Mouse (Mus musculus): Measurements from ENCODE around the gene B3galt6. TPM values are rescaled to one million over a fixed set of nuclear protein-coding genes. Genes with fewer than 3 reads are reported as not detected.

B3galt6 gene
- polyA plus RNA-seq, 1 experiment from 2014 or later: 11.5 TPM

DNA sequence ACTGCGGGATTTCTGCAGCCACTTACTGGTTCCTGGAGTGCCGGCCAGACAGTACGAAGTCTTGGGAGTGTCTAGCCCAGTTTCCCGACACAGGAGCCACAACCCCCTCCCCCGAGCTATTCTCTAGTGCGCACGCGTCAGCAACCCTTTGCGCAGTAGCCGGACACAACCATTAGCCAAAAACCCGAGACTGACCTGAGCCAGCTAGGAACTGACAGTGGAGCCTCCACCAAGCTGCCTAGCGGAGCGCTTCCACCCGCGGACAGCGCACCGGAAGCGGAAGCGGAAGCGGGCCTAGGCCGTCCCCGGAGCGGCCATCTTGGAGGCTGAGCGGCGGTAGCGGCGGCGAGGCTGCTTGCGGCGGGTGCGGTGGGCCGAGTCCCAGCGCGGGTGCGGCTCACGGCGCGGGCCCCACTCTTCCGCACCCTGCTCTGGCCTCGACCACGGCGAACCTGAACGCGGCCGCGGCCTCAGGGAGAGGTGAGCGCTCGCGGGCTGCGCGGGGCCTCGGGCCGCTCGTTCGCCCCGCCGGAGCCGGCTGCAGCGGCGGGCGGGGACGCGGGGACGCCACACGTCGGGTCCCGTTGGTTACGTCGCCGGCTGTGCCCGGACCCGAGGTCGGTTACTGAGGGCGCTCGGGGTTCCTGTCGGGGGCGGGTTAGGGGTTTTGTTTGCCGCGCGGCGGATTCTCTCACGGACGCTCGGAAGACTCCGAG, 48.8 kb downstream of the B3galt6 start, which contains the start of gene Ube2j2:
Ube2j2 (plus strand) TSS at position 298 of the 716 bp plus-strand sequence.
- WGBS: under 1% methylated on average over 80 of the region's 85 CpGs
- Histone ChIP-seq H3K27me3 (ENCODE audit: control insufficient read depth, insufficient read depth, low read length) (no peaks in the 10 kb centered on the region), H3K4me1 (ENCODE audit: control insufficient read depth in 2 of 2, insufficient read depth in 2 of 2, low read length in 2 of 2) (peaks cover 10 to 23% of the 10 kb centered on the region in 2 experiments), H3K9me3 (ENCODE audit: control insufficient read depth, low read length) (no peaks in the 10 kb centered on the region), H3K9ac (ENCODE audit: low read length) (peak within 1 kb of the TSS; percentile 91), H3K4me3 (ENCODE audit: control insufficient read depth in 1 of 2, insufficient read depth in 1 of 2, low read depth in 1 of 2, low read length in 2 of 2) (peak within 1 kb of the TSS; percentile 81 to 89), H3K36me3 (ENCODE audit: control insufficient read depth, insufficient read depth, low read length) (peaks cover 27% of the 10 kb centered on the region), H3K27ac (replicated peaks in 1 of 2; ENCODE audit: control insufficient read depth in 1 of 2, insufficient read depth in 1 of 2, low read depth in 2 of 2, low read length in 2 of 2) (peak within 1 kb of the TSS; percentile 80), H3K4me2 (ENCODE audit: low read length) (peak within 1 kb of the TSS; percentile 90)
- ATAC-seq (ENCODE audit: insufficient number of reproducible peaks, insufficient read depth, low FRiP score, low read depth): peak; percentile 97

DNA sequence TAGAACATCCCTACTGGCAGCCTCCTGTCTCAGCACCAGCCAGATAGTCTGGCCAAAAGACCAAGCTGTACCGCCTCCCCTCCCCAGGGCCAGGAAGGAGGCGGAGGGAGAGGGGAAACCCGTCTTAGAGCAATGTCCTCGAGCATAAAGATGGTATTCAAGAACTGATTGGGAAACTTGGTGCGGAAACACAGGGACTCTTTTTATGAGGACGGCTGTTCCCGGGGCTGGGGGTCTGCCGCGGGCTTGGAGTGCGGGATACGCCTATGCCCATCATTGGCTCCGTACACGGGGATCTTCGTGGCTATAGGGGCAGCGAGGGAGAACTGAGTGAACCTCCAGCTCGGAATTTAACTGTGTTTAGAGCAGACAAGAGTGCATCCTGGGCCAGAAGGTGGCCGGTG, 49.4 kb downstream of the B3galt6 start:
- WGBS: 2% methylated on average over 17 of the region's 17 CpGs
- Histone ChIP-seq H3K27me3 (ENCODE audit: control insufficient read depth, insufficient read depth, low read length) (no peaks in the 10 kb centered on the region), H3K4me1 (ENCODE audit: control insufficient read depth in 2 of 2, insufficient read depth in 2 of 2, low read length in 2 of 2) (peaks cover 10 to 23% of the 10 kb centered on the region in 2 experiments), H3K9ac (ENCODE audit: low read length) (peak overlapping the region; percentile 91), H3K36me3 (ENCODE audit: control insufficient read depth, insufficient read depth, low read length) (peaks cover 20% of the 10 kb centered on the region), H3K9me3 (ENCODE audit: control insufficient read depth, low read length) (no peaks in the 10 kb centered on the region), H3K4me2 (ENCODE audit: low read length) (peak overlapping the region; percentile 73), H3K4me3 (ENCODE audit: control insufficient read depth in 1 of 2, insufficient read depth in 1 of 2, low read depth in 1 of 2, low read length in 2 of 2) (peak overlapping the region; percentile 81 to 89), H3K27ac (replicated peaks in 1 of 2; ENCODE audit: control insufficient read depth in 1 of 2, insufficient read depth in 1 of 2, low read depth in 2 of 2, low read length in 2 of 2) (peak overlapping the region; percentile 80)
- no peak; the same call in 1 of the 2 replicates for ATAC-seq (ENCODE audit: insufficient number of reproducible peaks, insufficient read depth, low FRiP score, low read depth)

Other genes starting within 250 kb of the B3galt6 start
- 89.0 and 95.2 TPM in 2 replicates for gene Atad3a, start 231.6 kb downstream of the B3galt6 start, polyA plus RNA-seq (2014; fragmentation: Nextera tagmentation; extraction: Ambion mirVana)
- gene Vwa1, start 218.0 kb downstream of the B3galt6 start, polyA plus RNA-seq (2014; fragmentation: Nextera tagmentation; extraction: Ambion mirVana): 4.5 and 4.9 TPM in 2 replicates
- 2.4 and 2.5 TPM in 2 replicates for gene Tmem88b, start 206.8 kb downstream of the B3galt6 start, polyA plus RNA-seq (2014; fragmentation: Nextera tagmentation; extraction: Ambion mirVana)
- gene Ankrd65, start 202.2 kb downstream of the B3galt6 start, polyA plus RNA-seq (2014; fragmentation: Nextera tagmentation; extraction: Ambion mirVana): not detected in 2 replicates
- 146 and 160 TPM in 2 replicates for gene Mrpl20, start 189.8 kb downstream of the B3galt6 start, polyA plus RNA-seq (2014; fragmentation: Nextera tagmentation; extraction: Ambion mirVana)
- 120 and 126 TPM in 2 replicates for gene Ccnl2, start 180.2 kb downstream of the B3galt6 start, polyA plus RNA-seq (2014; fragmentation: Nextera tagmentation; extraction: Ambion mirVana)
- gene Aurkaip1, start 161.4 kb downstream of the B3galt6 start, polyA plus RNA-seq (2014; fragmentation: Nextera tagmentation; extraction: Ambion mirVana): 112 and 118 TPM in 2 replicates
- gene Mxra8, start 153.0 kb downstream of the B3galt6 start, polyA plus RNA-seq (2014; fragmentation: Nextera tagmentation; extraction: Ambion mirVana): 55.5 and 75.6 TPM in 2 replicates
- 9.1 and 10.9 TPM in 2 replicates for gene Dvl1, start 145.2 kb downstream of the B3galt6 start, polyA plus RNA-seq (2014; fragmentation: Nextera tagmentation; extraction: Ambion mirVana)
- 0.09 and 0.12 TPM in 2 replicates for gene Tas1r3, start 129.3 kb downstream of the B3galt6 start, polyA plus RNA-seq (2014; fragmentation: Nextera tagmentation; extraction: Ambion mirVana)
- gene Cptp, start 123.2 kb downstream of the B3galt6 start, polyA plus RNA-seq (2014; fragmentation: Nextera tagmentation; extraction: Ambion mirVana): 10.9 and 11.0 TPM in 2 replicates
- gene Ints11, start 123.1 kb downstream of the B3galt6 start, polyA plus RNA-seq (2014; fragmentation: Nextera tagmentation; extraction: Ambion mirVana): 36.0 and 38.5 TPM in 2 replicates
- gene Pusl1, start 100.9 kb downstream of the B3galt6 start, polyA plus RNA-seq (2014; fragmentation: Nextera tagmentation; extraction: Ambion mirVana): 28.0 and 30.0 TPM in 2 replicates
- gene Acap3, start 100.8 kb downstream of the B3galt6 start, polyA plus RNA-seq (2014; fragmentation: Nextera tagmentation; extraction: Ambion mirVana): 9.0 and 9.4 TPM in 2 replicates
- 75.5 and 98.6 TPM in 2 replicates for gene Ube2j2, start 48.8 kb downstream of the B3galt6 start, polyA plus RNA-seq (2014; fragmentation: Nextera tagmentation; extraction: Ambion mirVana)
- 26.8 and 29.2 TPM in 2 replicates for gene C1qtnf12, start 30.3 kb downstream of the B3galt6 start, polyA plus RNA-seq (2014; fragmentation: Nextera tagmentation; extraction: Ambion mirVana)
- gene Sdf4, start 223 bp upstream of the B3galt6 start, polyA plus RNA-seq (2014; fragmentation: Nextera tagmentation; extraction: Ambion mirVana): 133 and 137 TPM in 2 replicates
- gene Tnfrsf4, start 21.2 kb upstream of the B3galt6 start, polyA plus RNA-seq (2014; fragmentation: Nextera tagmentation; extraction: Ambion mirVana): 0.51 and 0.57 TPM in 2 replicates
- 2.2 and 2.3 TPM in 2 replicates for gene Tnfrsf18, start 33.5 kb upstream of the B3galt6 start, polyA plus RNA-seq (2014; fragmentation: Nextera tagmentation; extraction: Ambion mirVana)
- 0.11 and 0.26 TPM in 2 replicates for gene Ttll10, start 66.8 kb upstream of the B3galt6 start, polyA plus RNA-seq (2014; fragmentation: Nextera tagmentation; extraction: Ambion mirVana)
- gene 9430015G10Rik, start 117.3 kb upstream of the B3galt6 start, polyA plus RNA-seq (2014; fragmentation: Nextera tagmentation; extraction: Ambion mirVana): 12.0 and 14.6 TPM in 2 replicates
- 0.07 and 0.22 TPM in 2 replicates for gene Rnf223, start 137.9 kb upstream of the B3galt6 start, polyA plus RNA-seq (2014; fragmentation: Nextera tagmentation; extraction: Ambion mirVana)
- 44.1 and 47.0 TPM in 2 replicates for gene Agrn, start 204.8 kb upstream of the B3galt6 start, polyA plus RNA-seq (2014; fragmentation: Nextera tagmentation; extraction: Ambion mirVana)
- gene Isg15, start 208.2 kb upstream of the B3galt6 start, polyA plus RNA-seq (2014; fragmentation: Nextera tagmentation; extraction: Ambion mirVana): 0.84 and 1.4 TPM in 2 replicates
- gene AW011738, start 210.7 kb upstream of the B3galt6 start, polyA plus RNA-seq (2014; fragmentation: Nextera tagmentation; extraction: Ambion mirVana): 0.84 and 1.4 TPM in 2 replicates
- gene Perm1, start 223.2 kb upstream of the B3galt6 start, polyA plus RNA-seq (2014; fragmentation: Nextera tagmentation; extraction: Ambion mirVana): 6.1 and 6.5 TPM in 2 replicates
- gene Plekhn1, start 242.2 kb upstream of the B3galt6 start, polyA plus RNA-seq (2014; fragmentation: Nextera tagmentation; extraction: Ambion mirVana): 13.5 and 15.3 TPM in 2 replicates
- gene Noc2l, start 243.4 kb upstream of the B3galt6 start, polyA plus RNA-seq (2014; fragmentation: Nextera tagmentation; extraction: Ambion mirVana): 37.0 and 38.2 TPM in 2 replicates